Mouse (Mus musculus): Measurements from ENCODE around the gene Dclk1.

- no peak for TF ChIP-seq TCF12 (IDR thresholded peaks at IDR 0.05; ENCODE audit: insufficient read depth, poor library complexity, severe bottlenecking)
- TF ChIP-seq MYOD1 (IDR thresholded peaks at IDR 0.05; ENCODE audit: control insufficient read depth in 1 of 3, insufficient read length in 2 of 3, low read depth in 2 of 3) = no peak
These were observed 63.5 kb downstream of the Dclk1 start for GRCm38 (mm10) chr3:55305653-55306052.

Measured in myocyte (in vitro differentiated cells).